Mouse (Mus musculus) erythroblast, embryonic 14.5 days (primary cell): ENCODE results near the gene AI837181.

ENCODE experiments used
- GATA1 ChIP-seq: IDR thresholded peaks from 2 replicates; pipeline ENCODE4 v1.6.1; 2012; ENCODE audit warnings: low read length, inconsistent platforms, mixed read lengths
- TAL1 ChIP-seq: IDR thresholded peaks from 3 replicates; pipeline ENCODE4 v1.6.1; 2012; ENCODE audit warnings: low read length, inconsistent platforms, mixed read lengths

DNA sequence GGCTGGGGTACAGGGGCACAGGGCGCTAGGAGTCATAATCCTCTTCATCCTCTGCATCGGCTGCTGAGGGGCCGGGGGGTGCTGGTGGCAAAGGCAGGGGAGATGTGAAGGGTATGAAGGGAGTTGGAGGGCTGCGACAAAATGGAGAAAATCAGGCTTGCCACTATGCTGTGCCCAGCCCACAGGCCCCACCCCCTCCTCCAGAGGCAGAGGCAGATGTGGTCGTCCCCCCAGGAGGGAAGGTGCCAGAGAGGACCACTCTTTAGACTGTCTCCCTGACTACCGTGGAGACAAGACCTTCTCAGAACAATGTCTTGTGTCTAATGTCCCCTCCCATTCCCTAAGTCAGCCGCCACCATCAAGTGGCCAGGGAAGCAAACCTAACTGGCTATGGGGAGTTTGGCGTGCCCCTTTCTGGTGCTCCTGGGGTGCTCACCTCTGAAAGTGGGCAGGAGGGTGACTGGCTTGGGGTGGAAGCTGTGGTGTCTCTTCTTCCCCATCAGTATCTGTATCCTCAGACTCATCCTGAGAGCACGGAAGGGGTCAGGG lies 2.0 kb upstream of the AI837181 start:
- TF ChIP-seq GATA1 (no peak), TAL1 (no peak)
